Mouse (Mus musculus) kidney, embryonic 14.5 days (tissue): Measurements from ENCODE around the gene Hrh1. TPM values are rescaled to one million over a fixed set of nuclear protein-coding genes. Genes with fewer than 3 reads are reported as not detected.

Experiments used
- ATAC-seq: fragments of 200-750 bp; cut with Nextera tagmentation; 2 replicates; pipeline ENCODE4 v1.8.0; 2017; ENCODE audit warnings: moderate number of reproducible peaks, mild to moderate bottlenecking, moderate TSS enrichment, moderate library complexity; ENCODE audit not compliant: low FRiP score, low TSS enrichment
- H3K27ac ChIP-seq: fragments of 300-500 bp; sonication (generic); 2 replicates; pipeline ENCODE4 v1.5.1; 2014; ENCODE audit warnings: low read depth, mild to moderate bottlenecking, low read length, moderate library complexity, mixed read lengths
- H3K27me3 ChIP-seq: fragments of 300-500 bp; sonication (generic); 2 replicates; pipeline ENCODE4 v1.6.1; 2014; ENCODE audit warnings: mild to moderate bottlenecking, low read length; ENCODE audit not compliant: control insufficient read depth, insufficient read depth
- H3K36me3 ChIP-seq: fragments of 300-500 bp; sonication (generic); 2 replicates; pipeline ENCODE4 v1.6.1; 2014; ENCODE audit warnings: low read length, mixed read lengths; ENCODE audit not compliant: control insufficient read depth, insufficient read depth
- H3K4me1 ChIP-seq: fragments of 300-500 bp; sonication (generic); 2 replicates; pipeline ENCODE4 v1.6.1; 2014; ENCODE audit warnings: low read length, mixed read lengths; ENCODE audit not compliant: control insufficient read depth, insufficient read depth
- H3K4me2 ChIP-seq: fragments of 300-500 bp; sonication (generic); replicated peaks from 2 replicates; pipeline ENCODE4 v1.6.1; 2014; ENCODE audit warnings: low read depth, mild to moderate bottlenecking, low read length
- H3K4me3 ChIP-seq: fragments of 300-500 bp; sonication (generic); 2 replicates; pipeline ENCODE4 v1.5.1; 2014; ENCODE audit warnings: mild to moderate bottlenecking, low read length
- H3K9ac ChIP-seq: fragments of 300-500 bp; sonication (generic); 2 replicates; pipeline ENCODE4 v1.6.1; 2014; ENCODE audit warnings: low read depth, mild to moderate bottlenecking, low read length, moderate library complexity
- H3K9me3 ChIP-seq: fragments of 300-500 bp; sonication (generic); 2 replicates; pipeline ENCODE4 v1.6.1; 2016; ENCODE audit warnings: low read length; ENCODE audit not compliant: control insufficient read depth
- whole genome bisulfite sequencing: fragments of 180-500 bp; shearing (Covaris S2); extraction: QIAGEN DNeasy Blood & Tissue Kit; methylation state at CpG from one replicate; pipeline ENCODE4 v1.1.7; 2014; 5-methylcytosine and 5-hydroxymethylcytosine counted together
- polyA plus RNA-seq: library from polyadenylated mRNA; unstranded; fragments of >200 nt; fragmentation: Nextera tagmentation; extraction: Ambion mirVana; gene quantifications from 2 replicates; pipeline ENCODE4 v1.2.1, GENCODE M21; 2014

Gene Hrh1
- polyA plus RNA-seq, 1 experiment from 2014 or later, result 0.16 TPM

DNA sequence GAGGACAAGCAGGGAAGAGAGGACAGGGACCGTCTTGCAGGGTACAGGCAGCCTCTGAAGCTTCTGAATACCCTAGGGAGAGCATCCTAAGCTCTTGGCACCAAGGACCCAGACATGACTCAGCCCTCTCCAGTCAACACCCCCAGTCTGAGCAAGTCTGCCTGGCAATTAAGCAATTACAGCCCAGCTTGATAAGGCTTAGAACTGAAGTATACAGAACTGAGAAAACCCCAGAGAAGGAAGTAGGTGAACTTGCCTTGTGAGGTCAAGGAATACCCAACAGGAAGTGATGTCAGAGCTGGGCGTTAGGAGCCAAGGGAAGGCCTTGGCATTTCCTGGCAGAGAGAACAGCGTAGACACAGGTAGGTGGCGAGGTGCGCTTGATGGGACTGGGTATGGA is 60.5 kb downstream of the Hrh1 start:
- ATAC-seq, result no peak
- no peak overlapping the region for H3K9ac ChIP-seq
- no peak overlapping the region for H3K27ac ChIP-seq
- no peak overlapping the region for H3K4me3 ChIP-seq
- 74% methylated on average over 5 of the region's 5 CpGs for WGBS
- H3K4me1 ChIP-seq, result peaks cover 10% of the 10 kb centered on the region; the same call in 1 of the 2 replicates
- 0 out of 2 replicates have a peak, but pooled peaks cover 3% of the 10 kb centered on the region for H3K9me3 ChIP-seq
- no peaks in the 10 kb centered on the region for H3K36me3 ChIP-seq
- no peaks in the 10 kb centered on the region for H3K27me3 ChIP-seq
- H3K4me2 ChIP-seq, result no peak overlapping the region

GRCm38 (mm10) chr6:114459969-114460368 is 62.2 kb downstream of the Hrh1 start:
- peaks cover 10% of the 10 kb centered on the region; the same call in 1 of the 2 replicates for H3K4me1 ChIP-seq
- no peak overlapping the region for H3K4me3 ChIP-seq
- no peaks in the 10 kb centered on the region for H3K27me3 ChIP-seq
- H3K27ac ChIP-seq, result no peak overlapping the region
- 0 out of 2 replicates have a peak, but pooled peaks cover 3% of the 10 kb centered on the region for H3K9me3 ChIP-seq
- H3K36me3 ChIP-seq, result no peaks in the 10 kb centered on the region
- 54% methylated on average over 2 of the region's 2 CpGs for WGBS
- H3K9ac ChIP-seq, result no peak overlapping the region
- H3K4me2 ChIP-seq, result no peak overlapping the region
- ATAC-seq, result no peak

GRCm38 (mm10) chr6:114461536-114461935 is 63.8 kb downstream of the Hrh1 start:
- Histone ChIP-seq H3K9ac (no peak overlapping the region), H3K36me3 (no peaks in the 10 kb centered on the region), H3K4me1 (peaks cover 10% of the 10 kb centered on the region; the same call in 1 of the 2 replicates), H3K9me3 (no peaks in the 10 kb centered on the region), H3K4me2 (no peak overlapping the region), H3K27me3 (no peaks in the 10 kb centered on the region), H3K4me3 (no peak overlapping the region), H3K27ac (no peak overlapping the region)
- ATAC-seq, result no peak

GRCm38 (mm10) chr6:114462747-114463146 is 65.0 kb downstream of the Hrh1 start:
- Histone ChIP-seq H3K9me3 (no peaks in the 10 kb centered on the region), H3K4me2 (no peak overlapping the region), H3K27me3 (no peaks in the 10 kb centered on the region), H3K36me3 (no peaks in the 10 kb centered on the region), H3K27ac (no peak overlapping the region), H3K4me1 (peaks cover 10% of the 10 kb centered on the region; the same call in 1 of the 2 replicates), H3K4me3 (no peak overlapping the region), H3K9ac (no peak overlapping the region)
- no peak for ATAC-seq
- 27% methylated on average over 4 of the region's 4 CpGs for WGBS

DNA sequence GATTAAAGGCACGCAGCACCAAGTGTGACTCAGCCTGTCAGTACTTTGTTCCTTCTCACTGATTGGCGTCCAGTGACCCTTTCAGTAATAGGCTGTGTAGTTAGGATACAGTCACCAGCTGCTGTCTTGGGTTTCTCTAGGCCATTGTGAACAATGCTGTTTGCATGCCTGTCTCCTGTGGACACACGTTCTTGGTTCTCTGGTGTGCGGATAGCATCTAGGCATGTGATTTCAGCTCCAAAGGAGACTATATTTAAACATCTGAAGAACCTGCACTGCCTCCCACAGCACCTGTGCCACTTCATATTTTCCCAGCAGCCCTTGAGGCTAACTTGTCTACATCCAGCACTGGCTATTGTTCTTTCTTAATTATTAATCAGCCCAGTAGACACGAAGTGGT is 75.8 kb downstream of the Hrh1 start:
- Histone ChIP-seq H3K27ac (no peak overlapping the region), H3K4me1 (no peaks in the 10 kb centered on the region), H3K27me3 (no peaks in the 10 kb centered on the region), H3K4me2 (no peak overlapping the region), H3K36me3 (no peaks in the 10 kb centered on the region), H3K4me3 (no peak overlapping the region), H3K9me3 (no peaks in the 10 kb centered on the region), H3K9ac (no peak overlapping the region)
- 59% methylated on average over 5 of the region's 5 CpGs for WGBS
- no peak for ATAC-seq

DNA sequence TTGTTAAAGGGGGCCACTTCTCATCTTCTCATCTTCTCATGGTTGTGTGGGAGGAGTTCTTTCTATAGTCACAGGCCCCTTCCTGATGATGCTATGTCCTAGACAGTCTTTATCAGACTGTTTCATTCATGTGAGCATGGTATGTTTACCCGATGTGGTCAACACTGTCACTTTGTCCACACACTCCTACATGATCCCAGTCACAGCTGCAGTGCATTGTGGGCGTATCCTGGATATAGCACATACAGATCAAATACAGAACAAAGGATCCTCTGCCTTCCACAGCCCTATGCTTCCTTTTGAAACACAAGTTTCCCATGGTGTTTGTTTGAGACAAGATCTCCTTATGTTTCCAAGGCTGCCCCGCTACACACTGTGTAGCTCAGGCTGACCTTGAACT is 76.3 kb downstream of the Hrh1 start:
- Histone ChIP-seq H3K4me1 (no peaks in the 10 kb centered on the region), H3K9ac (no peak overlapping the region), H3K4me2 (no peak overlapping the region), H3K27ac (no peak overlapping the region), H3K9me3 (no peaks in the 10 kb centered on the region), H3K4me3 (no peak overlapping the region), H3K36me3 (no peaks in the 10 kb centered on the region), H3K27me3 (no peaks in the 10 kb centered on the region)
- ATAC-seq, result no peak
- WGBS, result 92% methylated on average over 3 of the region's 3 CpGs

- Histone ChIP-seq H3K27ac (no peak overlapping the region), H3K4me1 (no peaks in the 10 kb centered on the region), H3K9ac (no peak overlapping the region), H3K9me3 (no peaks in the 10 kb centered on the region), H3K27me3 (no peaks in the 10 kb centered on the region), H3K36me3 (no peaks in the 10 kb centered on the region), H3K4me2 (no peak overlapping the region), H3K4me3 (no peak overlapping the region)
- no peak for ATAC-seq
- WGBS, result 87% methylated on average over 4 of the region's 4 CpGs
These were observed 77.2 kb downstream of the Hrh1 start for GRCm38 (mm10) chr6:114474911-114475310.

DNA sequence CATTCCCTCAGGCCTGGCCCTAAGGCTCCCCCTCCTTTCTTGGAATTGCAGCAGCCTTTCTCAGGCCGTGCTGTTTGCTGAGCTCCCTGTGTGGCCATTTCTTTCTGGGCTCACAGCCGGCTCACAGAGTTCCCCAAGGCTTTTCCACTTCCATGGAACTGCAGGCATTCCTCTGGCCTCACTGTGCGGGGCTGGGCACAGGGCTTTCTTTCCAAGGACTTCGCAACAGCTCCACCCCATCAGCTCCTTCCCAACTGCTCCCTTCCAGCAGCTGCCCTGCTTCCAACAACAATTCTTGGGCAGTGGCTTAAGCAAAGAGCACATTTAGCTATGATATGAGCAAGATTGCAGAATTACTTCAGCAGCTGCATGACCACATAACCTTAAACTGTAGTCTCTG is 81.0 kb downstream of the Hrh1 start:
- no peak for ATAC-seq
- Histone ChIP-seq H3K4me2 (no peak overlapping the region), H3K4me3 (no peak overlapping the region), H3K27me3 (no peaks in the 10 kb centered on the region), H3K36me3 (no peaks in the 10 kb centered on the region), H3K9me3 (no peaks in the 10 kb centered on the region), H3K4me1 (no peaks in the 10 kb centered on the region), H3K9ac (no peak overlapping the region), H3K27ac (no peak overlapping the region)
- WGBS, result 24% methylated on average over 4 of the region's 4 CpGs

- no peaks in the 10 kb centered on the region for H3K9me3 ChIP-seq
- H3K4me2 ChIP-seq, result no peak overlapping the region
- no peak overlapping the region for H3K4me3 ChIP-seq
- H3K36me3 ChIP-seq, result no peaks in the 10 kb centered on the region
- no peak overlapping the region for H3K27ac ChIP-seq
- 94% methylated on average over 16 of the region's 16 CpGs for WGBS
- H3K9ac ChIP-seq, result no peak overlapping the region
- H3K27me3 ChIP-seq, result no peaks in the 10 kb centered on the region
- ATAC-seq, result no peak
- H3K4me1 ChIP-seq, result no peaks in the 10 kb centered on the region
These were observed 82.1 kb downstream of the Hrh1 start for GRCm38 (mm10) chr6:114479644-114480410.
